Mouse (Mus musculus): ENCODE results near the gene Pon2.
"Not testable (repeated sequence)": the region's sequence is repeated elsewhere in the genome, so short reads cannot be mapped to it uniquely, and the experiment has no call there.

Pon2 gene

GRCm38 (mm10) chr6:5291450-5291849, 6.8 kb downstream of the Pon2 start:
- no peak for DNase-seq

- DNase-seq = no peak
Observed at GRCm38 (mm10) chr6:5287919-5288318, 10.3 kb downstream of the Pon2 start.

- DNase-seq = no peak
Observed at GRCm38 (mm10) chr6:5287392-5287791, 10.9 kb downstream of the Pon2 start.

GRCm38 (mm10) chr6:5282418-5282817, 15.8 kb downstream of the Pon2 start:
- DNase-seq = no peak

- DNase-seq = no peak
Observed at GRCm38 (mm10) chr6:5280576-5281305, 17.5 kb downstream of the Pon2 start.

- DNase-seq = no peak
Observed at GRCm38 (mm10) chr6:5277972-5278371, 20.3 kb downstream of the Pon2 start.

GRCm38 (mm10) chr6:5269641-5270040, 28.6 kb downstream of the Pon2 start:
- DNase-seq = no peak

- no peak for DNase-seq
Observed at GRCm38 (mm10) chr6:5264793-5265192, 33.5 kb downstream of the Pon2 start.

GRCm38 (mm10) chr6:5263250-5263999, 34.8 kb downstream of the Pon2 start:
- no peak for DNase-seq

- no peak for DNase-seq
Observed at GRCm38 (mm10) chr6:5262322-5263249, 35.7 kb downstream of the Pon2 start.

- peak; percentile 33 to 54 for DNase-seq
Observed at GRCm38 (mm10) chr6:5255722-5256451, 42.4 kb downstream of the Pon2 start, which contains the start of gene Pon3. Pon3 (minus strand) TSS chr6:5256286.

GRCm38 (mm10) chr6:5255291-5255690, 43.0 kb downstream of the Pon2 start:
- DNase-seq = no peak

- no peak for DNase-seq
Observed at GRCm38 (mm10) chr6:5254869-5255268, 43.4 kb downstream of the Pon2 start.

- no peak for DNase-seq
Observed at GRCm38 (mm10) chr6:5245926-5246325, 52.3 kb downstream of the Pon2 start.

- no peak for DNase-seq
Observed at GRCm38 (mm10) chr6:5238799-5239198, 59.5 kb downstream of the Pon2 start.

GRCm38 (mm10) chr6:5237510-5237909, 60.7 kb downstream of the Pon2 start:
- no peak for DNase-seq

- no peak for DNase-seq
Observed at GRCm38 (mm10) chr6:5236843-5237371, 61.3 kb downstream of the Pon2 start.

- DNase-seq = no peak
Observed at GRCm38 (mm10) chr6:5234563-5234962, 63.7 kb downstream of the Pon2 start.

- no peak for DNase-seq
Observed at GRCm38 (mm10) chr6:5233812-5234211, 64.4 kb downstream of the Pon2 start.

- no peak for DNase-seq
Observed at GRCm38 (mm10) chr6:5232022-5232421, 66.2 kb downstream of the Pon2 start.

GRCm38 (mm10) chr6:5230261-5230660, 68.0 kb downstream of the Pon2 start:
- no peak for DNase-seq

GRCm38 (mm10) chr6:5223551-5223950, 74.7 kb downstream of the Pon2 start:
- DNase-seq = not testable (repeated sequence)
